Mouse (Mus musculus) heart, embryonic 12.5 days (tissue): ENCODE results near the gene Jund. TPM values are rescaled to one million over a fixed set of nuclear protein-coding genes. Genes with fewer than 3 reads are reported as not detected.
A peak's percentile ranks its signal among the peaks of the same experiment; 100 is the strongest.

Experiments
- ATAC-seq: fragments of 200-750 bp; cut with Nextera tagmentation; 2 replicates; pipeline ENCODE4 v1.8.0; 2017; ENCODE audit warnings: moderate TSS enrichment, moderate library complexity; ENCODE audit not compliant: insufficient number of reproducible peaks, low FRiP score
- H3K27ac ChIP-seq: fragments of 300-500 bp; sonication (generic); 2 replicates; pipeline ENCODE4 v1.5.1; 2016; ENCODE audit warnings: mild to moderate bottlenecking, moderate library complexity; ENCODE audit not compliant: poor library complexity, severe bottlenecking
- H3K27me3 ChIP-seq: fragments of 300-500 bp; sonication (generic); replicated peaks from 2 replicates; pipeline ENCODE4 v1.6.1; 2016; ENCODE audit warnings: mild to moderate bottlenecking, moderate library complexity
- H3K36me3 ChIP-seq: fragments of 300-500 bp; sonication (generic); 2 replicates; pipeline ENCODE4 v1.6.1; 2016; ENCODE audit warnings: mild to moderate bottlenecking, moderate library complexity
- H3K4me1 ChIP-seq: fragments of 300-500 bp; sonication (generic); replicated peaks from 2 replicates; pipeline ENCODE4 v1.6.1; 2016; ENCODE audit warnings: mild to moderate bottlenecking
- H3K4me2 ChIP-seq: fragments of 300-500 bp; sonication (generic); 2 replicates; pipeline ENCODE4 v1.6.1; 2016; ENCODE audit warnings: mild to moderate bottlenecking, moderate library complexity
- H3K4me3 ChIP-seq: fragments of 300-500 bp; sonication (generic); 2 replicates; pipeline ENCODE4 v1.5.1; 2016; ENCODE audit warnings: mild to moderate bottlenecking
- H3K9ac ChIP-seq: fragments of 300-500 bp; sonication (generic); 2 replicates; pipeline ENCODE4 v1.6.1; 2016; ENCODE audit warnings: mild to moderate bottlenecking, moderate library complexity
- H3K9me3 ChIP-seq: fragments of 300-500 bp; sonication (generic); replicated peaks from 2 replicates; pipeline ENCODE4 v1.6.1; 2016; ENCODE audit warnings: mild to moderate bottlenecking, moderate library complexity
- WGBS: fragments of 180-500 bp; shearing (Covaris S2); methylation state at CpG from one replicate; pipeline ENCODE4 v1.1.7; 2016; 5-methylcytosine and 5-hydroxymethylcytosine counted together
- polyA plus RNA-seq: library from polyadenylated mRNA; unstranded; fragments of >200 nt; fragmentation: Nextera tagmentation; extraction: Ambion mirVana; gene quantifications from 2 replicates; pipeline ENCODE4 v1.2.1, GENCODE M21; 2016

Gene Jund
- polyA plus RNA-seq, 1 experiment from 2014 or later, result 183 TPM

GRCm38 (mm10) chr8:70699834-70700554, 1.2 kb downstream of the Jund start:
- Histone ChIP-seq H3K9ac (peak overlapping the region; percentile 100), H3K27ac (peak overlapping the region; percentile 99), H3K4me2 (peak overlapping the region; percentile 87), H3K4me3 (peak overlapping the region; percentile 92), H3K4me1 (peaks cover 52% of the 10 kb centered on the region), H3K27me3 (no peaks in the 10 kb centered on the region), H3K9me3 (no peaks in the 10 kb centered on the region), H3K36me3 (peaks cover 25% of the 10 kb centered on the region)
- WGBS, result under 1% methylated on average over 58 of the region's 59 CpGs
- ATAC-seq, result no peak

GRCm38 (mm10) chr8:70700555-70700922, 1.8 kb downstream of the Jund start:
- Histone ChIP-seq H3K4me1 (peaks cover 46% of the 10 kb centered on the region), H3K4me3 (peak overlapping the region; percentile 92), H3K9ac (peak overlapping the region; percentile 100), H3K27me3 (no peaks in the 10 kb centered on the region), H3K4me2 (peak overlapping the region; percentile 87), H3K27ac (peak overlapping the region; percentile 99), H3K9me3 (no peaks in the 10 kb centered on the region), H3K36me3 (peaks cover 25% of the 10 kb centered on the region)
- peak; percentile 17 for ATAC-seq
- under 1% methylated on average over 20 of the region's 20 CpGs for WGBS

- ATAC-seq, result no peak
- peak overlapping the region; percentile 99 for H3K27ac ChIP-seq
- peaks cover 25% of the 10 kb centered on the region for H3K36me3 ChIP-seq
- 49% methylated on average over 10 of the region's 10 CpGs for WGBS
- H3K4me3 ChIP-seq, result peak overlapping the region; percentile 92
- no peaks in the 10 kb centered on the region for H3K27me3 ChIP-seq
- H3K4me1 ChIP-seq, result peaks cover 39% of the 10 kb centered on the region
- H3K4me2 ChIP-seq, result peak overlapping the region; percentile 87
- no peaks in the 10 kb centered on the region for H3K9me3 ChIP-seq
- peak overlapping the region; percentile 100 for H3K9ac ChIP-seq
Observed at GRCm38 (mm10) chr8:70701048-70701981, 2.6 kb downstream of the Jund start.

GRCm38 (mm10) chr8:70701982-70702841, 3.5 kb downstream of the Jund start:
- no peaks in the 10 kb centered on the region for H3K27me3 ChIP-seq
- H3K27ac ChIP-seq, result peak overlapping the region; percentile 5; the same call in 1 of the 2 replicates
- no peak for ATAC-seq
- H3K4me3 ChIP-seq, result no peak overlapping the region
- peaks cover 30% of the 10 kb centered on the region for H3K4me1 ChIP-seq
- WGBS, result 85% methylated on average over 2 of the region's 2 CpGs
- H3K9me3 ChIP-seq, result no peaks in the 10 kb centered on the region
- peak overlapping the region; percentile 87; the same call in 1 of the 2 replicates for H3K4me2 ChIP-seq
- H3K9ac ChIP-seq, result no peak overlapping the region; the same call in 1 of the 2 replicates
- peaks cover 25% of the 10 kb centered on the region for H3K36me3 ChIP-seq

GRCm38 (mm10) chr8:70702842-70703182, 4.1 kb downstream of the Jund start:
- H3K27ac ChIP-seq, result peak overlapping the region; percentile 5; the same call in 1 of the 2 replicates
- no peak overlapping the region for H3K4me3 ChIP-seq
- WGBS, result 78% methylated on average over 3 of the region's 3 CpGs

GRCm38 (mm10) chr8:70703287-70703686, 4.5 kb downstream of the Jund start, which contains the start of gene Iqcn:
TSS of gene Iqcn (plus strand) at chr8:70703457.
- Histone ChIP-seq H3K27me3 (no peaks in the 10 kb centered on the region), H3K36me3 (peaks cover 25% of the 10 kb centered on the region), H3K9ac (no peak within 1 kb of the TSS; the same call in 1 of the 2 replicates), H3K4me2 (no peak within 1 kb of the TSS), H3K4me1 (peaks cover 21% of the 10 kb centered on the region), H3K27ac (peak within 1 kb of the TSS; percentile 5; the same call in 1 of the 2 replicates), H3K9me3 (no peaks in the 10 kb centered on the region), H3K4me3 (no peak within 1 kb of the TSS)
- WGBS, result 87% methylated on average over 3 of the region's 3 CpGs
- no peak for ATAC-seq

More at GRCm38 (mm10) chr8:70702842-70703182, 4.1 kb downstream of the Jund start:
- Histone ChIP-seq H3K9ac (no peak overlapping the region; the same call in 1 of the 2 replicates), H3K4me2 (no peak overlapping the region), H3K36me3 (peaks cover 25% of the 10 kb centered on the region), H3K4me1 (peaks cover 24% of the 10 kb centered on the region), H3K9me3 (no peaks in the 10 kb centered on the region), H3K27me3 (no peaks in the 10 kb centered on the region)
- no peak for ATAC-seq

- H3K4me2 ChIP-seq, result no peak overlapping the region
- no peaks in the 10 kb centered on the region; the same call in 1 of the 2 replicates for H3K27me3 ChIP-seq
- no peaks in the 10 kb centered on the region for H3K9me3 ChIP-seq
- H3K36me3 ChIP-seq, result peaks cover 6% of the 10 kb centered on the region
- no peak overlapping the region for H3K27ac ChIP-seq
- 84% methylated on average over 14 of the region's 14 CpGs for WGBS
- no peak overlapping the region for H3K4me3 ChIP-seq
- ATAC-seq, result no peak
- H3K4me1 ChIP-seq, result no peaks in the 10 kb centered on the region
- H3K9ac ChIP-seq, result no peak overlapping the region
Observed at GRCm38 (mm10) chr8:70708281-70708680, 9.5 kb downstream of the Jund start.

GRCm38 (mm10) chr8:70709794-70710193, 11.0 kb downstream of the Jund start:
- WGBS, result 89% methylated on average over 9 of the region's 9 CpGs
- Histone ChIP-seq H3K4me1 (no peaks in the 10 kb centered on the region), H3K9ac (no peak overlapping the region), H3K4me3 (no peak overlapping the region), H3K4me2 (no peak overlapping the region), H3K27ac (no peak overlapping the region), H3K27me3 (no peaks in the 10 kb centered on the region; the same call in 1 of the 2 replicates), H3K9me3 (no peaks in the 10 kb centered on the region), H3K36me3 (no peaks in the 10 kb centered on the region)
- ATAC-seq, result no peak

- Histone ChIP-seq H3K9ac (no peak overlapping the region), H3K27ac (no peak overlapping the region), H3K36me3 (no peaks in the 10 kb centered on the region), H3K4me3 (no peak overlapping the region), H3K4me2 (no peak overlapping the region), H3K9me3 (no peaks in the 10 kb centered on the region), H3K4me1 (no peaks in the 10 kb centered on the region), H3K27me3 (peaks cover under 1% of the 10 kb centered on the region; the same call in 1 of the 2 replicates)
- 93% methylated on average over 1 of the region's 1 CpGs for WGBS
- ATAC-seq, result no peak
Observed at GRCm38 (mm10) chr8:70710296-70710695, 11.5 kb downstream of the Jund start.

GRCm38 (mm10) chr8:70711041-70711440, 12.3 kb downstream of the Jund start:
- Histone ChIP-seq H3K9me3 (no peaks in the 10 kb centered on the region), H3K27me3 (peaks cover 5% of the 10 kb centered on the region), H3K27ac (no peak overlapping the region), H3K36me3 (no peaks in the 10 kb centered on the region), H3K4me1 (no peaks in the 10 kb centered on the region), H3K9ac (no peak overlapping the region), H3K4me3 (no peak overlapping the region), H3K4me2 (no peak overlapping the region)
- ATAC-seq, result no peak
- WGBS, result 79% methylated on average over 11 of the region's 11 CpGs
